Mouse (Mus musculus): ENCODE data around the gene Polr2l. TPM values are rescaled to one million over a fixed set of nuclear protein-coding genes. Genes with fewer than 3 reads are reported as not detected.

The Polr2l gene
- polyA plus RNA-seq (2012; rRNA removed; ENCODE audit: low replicate concordance), result 48.6 and 51.6 TPM in 2 replicates

DNA sequence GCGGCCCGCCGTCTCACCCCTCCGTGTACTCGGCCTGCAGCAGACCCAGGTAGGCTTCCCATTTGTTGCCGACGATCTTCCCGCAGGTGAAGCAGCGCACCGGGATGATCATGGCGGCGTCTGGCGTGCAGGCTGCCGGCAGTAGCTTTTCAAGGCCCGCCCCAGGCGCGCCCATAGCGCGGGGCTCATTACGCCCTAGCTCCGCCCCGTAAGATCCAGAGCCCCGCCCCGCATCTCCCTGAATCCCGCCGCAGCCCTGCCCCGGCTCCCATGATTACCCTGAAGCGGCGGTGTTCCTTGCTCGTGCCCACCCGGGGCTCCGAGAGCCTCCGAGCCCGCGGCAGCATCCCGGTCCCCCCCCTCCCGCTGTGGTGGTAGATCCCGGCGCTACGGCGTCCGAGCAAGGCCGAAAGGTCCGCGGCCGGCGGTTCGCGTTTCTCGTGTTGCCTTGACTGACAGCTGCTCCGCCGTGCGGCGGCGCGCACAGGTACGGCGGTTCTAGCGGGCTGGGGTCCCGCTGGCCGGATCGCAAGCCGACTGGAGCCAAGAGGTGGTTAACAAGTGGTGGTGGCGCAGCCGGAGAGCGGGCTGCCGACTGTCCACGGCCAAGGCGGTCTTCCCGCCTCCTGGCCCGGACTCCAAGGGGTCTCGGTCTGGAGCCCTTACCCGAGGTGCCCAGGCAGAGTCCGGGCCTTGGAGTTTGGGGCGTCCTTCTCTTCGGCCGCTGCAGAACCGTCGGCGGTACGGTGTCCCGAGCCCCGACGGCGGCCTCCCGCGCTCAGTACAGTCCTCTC is at the start of gene Polr2l, which contains the start of gene Tspan4:
Gene Polr2l, minus strand, starts transcription at position 122 of the 794 bp plus-strand sequence.
Gene Tspan4, plus strand, starts transcription at position 230 of the 794 bp plus-strand sequence.

GRCm38 (mm10) chr7:141467230-141468030 is 7.5 kb downstream of the Polr2l start, which contains the start of gene Cd151:
Gene Cd151, plus strand, starts transcription at chr7:141467392.

DNA sequence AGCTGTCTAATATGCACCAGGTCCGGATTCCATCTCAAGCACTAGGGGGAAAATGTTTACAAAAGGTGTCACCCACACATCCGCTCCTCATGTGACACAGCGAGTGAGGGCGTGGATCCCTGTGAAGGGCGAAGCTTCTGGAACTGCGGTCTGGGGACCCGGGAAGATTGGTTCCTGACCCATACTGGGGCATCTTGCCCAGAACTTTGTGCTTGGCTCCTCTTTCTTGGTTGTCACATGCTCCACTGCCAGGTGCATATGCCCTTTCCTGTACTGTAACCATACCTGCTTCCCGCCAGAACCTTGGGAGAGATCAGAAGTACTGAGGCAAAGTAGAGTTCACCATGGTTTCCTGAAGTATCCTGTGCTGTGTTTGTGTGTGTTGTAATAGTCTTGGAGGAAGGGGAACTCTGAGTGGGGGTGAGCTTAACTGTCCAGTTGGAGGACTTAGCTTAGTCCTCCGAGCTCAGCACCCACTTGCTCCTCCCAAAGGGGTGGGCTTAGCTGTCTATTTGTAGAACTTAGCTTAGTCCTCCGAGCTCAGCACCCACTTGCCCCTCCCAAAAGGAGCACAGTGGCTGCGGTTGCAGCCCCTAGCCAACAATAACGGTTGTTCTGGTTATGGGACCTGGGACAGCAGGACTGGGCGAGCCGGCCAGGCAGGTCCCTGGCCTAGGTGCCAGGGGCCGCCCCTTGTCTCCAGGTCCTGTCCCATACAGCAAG is 14.4 kb downstream of the Polr2l start, which contains the start of gene Cracr2b:
Gene Cracr2b, plus strand, starts transcription at position 704 of the 723 bp plus-strand sequence.

GRCm38 (mm10) chr7:141454967-141455551 is 19.9 kb downstream of the Polr2l start, which contains the start of gene Pnpla2:
Gene Pnpla2, plus strand, starts transcription at chr7:141455198.

DNA sequence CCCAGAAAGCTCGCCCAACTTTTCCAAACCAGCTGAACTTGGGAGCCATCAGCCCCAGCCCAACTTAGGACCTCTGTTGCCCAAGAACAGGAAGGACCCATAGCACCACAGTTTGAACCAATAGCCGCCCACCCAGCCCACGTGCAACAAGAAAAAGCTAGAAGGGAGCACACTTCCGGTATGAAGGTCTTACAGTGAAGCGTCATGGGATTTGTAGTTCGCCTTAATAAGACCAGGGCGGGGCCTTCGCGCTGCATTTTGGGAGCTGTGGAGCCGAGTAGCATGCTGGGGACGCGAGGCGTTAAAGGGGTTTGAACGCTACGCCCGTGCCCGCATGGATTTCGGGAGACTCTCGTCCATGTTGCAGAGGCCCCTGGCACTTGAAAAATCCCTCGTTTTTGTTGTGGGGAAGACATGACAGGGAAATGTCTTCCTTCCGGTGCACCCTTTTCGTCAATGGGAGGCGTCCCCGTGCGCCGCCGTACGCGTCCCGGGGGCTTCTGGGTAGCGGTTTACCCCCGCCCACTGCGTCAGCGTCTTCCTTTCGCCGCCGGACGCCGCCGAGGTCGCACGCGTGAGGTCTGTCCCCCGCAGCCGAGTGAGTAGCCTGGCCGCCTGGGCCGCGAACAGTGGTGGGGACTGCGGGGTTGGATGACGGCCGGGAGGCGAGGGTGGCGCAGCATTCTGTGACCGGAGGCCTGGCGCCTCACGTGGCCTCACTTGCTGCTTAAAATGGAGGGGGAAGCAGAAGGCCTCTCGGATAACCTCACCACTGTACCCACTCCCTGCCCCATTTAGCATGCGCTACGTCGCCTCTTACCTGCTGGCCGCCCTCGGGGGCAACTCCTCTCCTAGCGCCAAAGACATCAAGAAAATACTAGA is 27.6 kb downstream of the Polr2l start, which contains the start of gene Rplp2:
Gene Rplp2, plus strand, starts transcription at position 261 of the 882 bp plus-strand sequence.

DNA sequence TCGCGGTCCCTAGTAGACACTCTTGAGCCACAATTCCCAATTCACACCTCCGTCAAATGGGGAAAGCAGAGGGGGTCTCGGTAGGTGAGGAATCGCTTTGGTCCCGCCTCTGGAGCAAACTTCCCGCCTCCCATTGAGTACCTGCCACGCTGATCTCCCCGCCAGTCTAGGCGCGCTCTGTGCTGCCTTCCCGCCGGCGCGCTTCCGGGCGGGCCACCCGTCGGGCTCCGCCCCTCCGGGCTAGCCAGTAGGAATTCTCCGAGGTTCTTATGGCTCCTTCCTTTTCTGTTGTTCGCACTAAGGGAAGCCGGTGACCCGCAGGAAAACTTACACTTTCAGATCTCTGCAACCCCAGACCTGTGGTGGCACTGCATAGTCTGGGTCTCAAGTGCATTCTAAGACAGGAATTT is 31.1 kb downstream of the Polr2l start, which contains the start of gene Pidd1:
Gene Pidd1, minus strand, starts transcription at position 198 of the 410 bp plus-strand sequence.

GRCm38 (mm10) chr7:141437178-141438120 is 37.5 kb downstream of the Polr2l start, which contains the start of gene Slc25a22:
Gene Slc25a22, minus strand, starts transcription at chr7:141437892.

DNA sequence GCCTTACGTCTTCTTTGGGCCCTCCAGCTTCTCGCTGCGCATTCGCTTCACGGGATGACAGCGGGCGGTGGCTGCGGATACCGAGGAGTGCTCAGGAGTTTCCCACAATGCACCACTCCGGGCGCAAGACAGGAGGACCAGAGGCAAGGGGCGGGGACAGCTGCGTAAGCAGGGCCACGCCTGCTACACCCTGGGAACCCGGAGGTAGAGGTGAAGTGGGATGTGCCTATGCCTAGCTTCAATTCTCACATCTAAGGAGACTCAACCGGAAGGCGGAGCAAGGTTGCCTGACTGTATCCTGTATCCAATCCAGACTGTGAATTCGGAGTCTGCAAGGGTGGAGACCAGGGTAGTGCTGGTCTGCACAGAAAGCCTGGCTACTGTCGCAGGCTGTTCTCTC is 45.6 kb downstream of the Polr2l start, which contains the start of gene Cend1:
Gene Cend1, minus strand, starts transcription at position 182 of the 400 bp plus-strand sequence.

Other genes starting within 250 kb of the Polr2l start
- 14.1 and 24.6 TPM in 2 replicates for gene Phrf1, start 246.3 kb downstream of the Polr2l start, polyA plus RNA-seq (2012; rRNA removed; ENCODE audit: low replicate concordance)
- gene Irf7, start 208.7 kb downstream of the Polr2l start, polyA plus RNA-seq (2012; rRNA removed; ENCODE audit: low replicate concordance), result 98.3 and 195 TPM in 2 replicates
- 0.17 and 0.99 TPM in 2 replicates for gene Cdhr5, start 198.3 kb downstream of the Polr2l start, polyA plus RNA-seq (2012; rRNA removed; ENCODE audit: low replicate concordance)
- 0.83 and 3.3 TPM in 2 replicates for gene Sct, start 196.0 kb downstream of the Polr2l start, polyA plus RNA-seq (2012; rRNA removed; ENCODE audit: low replicate concordance)
- 0.06 TPM in 1 of 2 replicates, not detected in the other for gene Drd4, start 183.1 kb downstream of the Polr2l start, polyA plus RNA-seq (2012; rRNA removed; ENCODE audit: low replicate concordance)
- gene Deaf1, start 147.4 kb downstream of the Polr2l start, polyA plus RNA-seq (2012; rRNA removed; ENCODE audit: low replicate concordance), result 19.0 and 23.7 TPM in 2 replicates
- gene Tmem80, start 147.4 kb downstream of the Polr2l start, polyA plus RNA-seq (2012; rRNA removed; ENCODE audit: low replicate concordance), result 44.4 and 63.2 TPM in 2 replicates
- 38.9 and 52.4 TPM in 2 replicates for gene Eps8l2, start 136.3 kb downstream of the Polr2l start, polyA plus RNA-seq (2012; rRNA removed; ENCODE audit: low replicate concordance)
- 360 and 366 TPM in 2 replicates for gene Taldo1, start 82.9 kb downstream of the Polr2l start, polyA plus RNA-seq (2012; rRNA removed; ENCODE audit: low replicate concordance)
- 67.3 and 68.4 TPM in 2 replicates for gene Gatd1, start 61.0 kb downstream of the Polr2l start, polyA plus RNA-seq (2012; rRNA removed; ENCODE audit: low replicate concordance)
- gene Cend1, start 45.6 kb downstream of the Polr2l start, polyA plus RNA-seq (2012; rRNA removed; ENCODE audit: low replicate concordance), result 0.35 and 0.57 TPM in 2 replicates
- gene Slc25a22, start 37.2 kb downstream of the Polr2l start, polyA plus RNA-seq (2012; rRNA removed; ENCODE audit: low replicate concordance), result 171 and 174 TPM in 2 replicates
- gene Pidd1, start 31.1 kb downstream of the Polr2l start, polyA plus RNA-seq (2012; rRNA removed; ENCODE audit: low replicate concordance), result 13.3 and 19.4 TPM in 2 replicates
- gene Rplp2, start 27.8 kb downstream of the Polr2l start, polyA plus RNA-seq (2012; rRNA removed; ENCODE audit: low replicate concordance), result 451 and 651 TPM in 2 replicates
- 2,420 and 2,700 TPM in 2 replicates for gene Pnpla2, start 19.9 kb downstream of the Polr2l start, polyA plus RNA-seq (2012; rRNA removed; ENCODE audit: low replicate concordance)
- 66.3 and 119 TPM in 2 replicates for gene Cracr2b, start 14.0 kb downstream of the Polr2l start, polyA plus RNA-seq (2012; rRNA removed; ENCODE audit: low replicate concordance)
- 588 and 591 TPM in 2 replicates for gene Cd151, start 7.7 kb downstream of the Polr2l start, polyA plus RNA-seq (2012; rRNA removed; ENCODE audit: low replicate concordance)
- gene Tspan4, start 108 bp upstream of the Polr2l start, polyA plus RNA-seq (2012; rRNA removed; ENCODE audit: low replicate concordance), result 166 and 173 TPM in 2 replicates
- gene Chid1, start 64.7 kb upstream of the Polr2l start, polyA plus RNA-seq (2012; rRNA removed; ENCODE audit: low replicate concordance), result 30.1 and 37.1 TPM in 2 replicates
- 56.9 and 63.6 TPM in 2 replicates for gene Ap2a2, start 87.0 kb upstream of the Polr2l start, polyA plus RNA-seq (2012; rRNA removed; ENCODE audit: low replicate concordance)
- 0.01 TPM in 1 of 2 replicates, not detected in the other for gene Muc6, start 180.2 kb upstream of the Polr2l start, polyA plus RNA-seq (2012; rRNA removed; ENCODE audit: low replicate concordance)
- 0.40 and 0.54 TPM in 2 replicates for gene Muc2, start 215.2 kb upstream of the Polr2l start, polyA plus RNA-seq (2012; rRNA removed; ENCODE audit: low replicate concordance)

Measured in mammary gland, adult 2 months (tissue).